Mouse (Mus musculus) brain, embryonic 14.5 days (tissue): ENCODE measurements around the gene Lrig1.

ENCODE experiments used
- CTCF ChIP-seq: fragments of 200-500 bp; IDR thresholded peaks from 2 replicates; pipeline ENCODE4 v1.5.1; 2012; ENCODE audit warnings: inconsistent platforms, mild to moderate bottlenecking, moderate library complexity, borderline replicate concordance; ENCODE audit not compliant: insufficient read depth, insufficient read length; ENCODE audit errors: extremely low read depth
- POLR2A ChIP-seq: fragments of 200-500 bp; IDR thresholded peaks from 2 replicates; pipeline ENCODE4 v1.6.1; 2012; ENCODE audit warnings: mild to moderate bottlenecking, inconsistent platforms, borderline replicate concordance; ENCODE audit not compliant: poor library complexity, insufficient read depth, insufficient read length, severe bottlenecking; ENCODE audit errors: extremely low read depth

DNA sequence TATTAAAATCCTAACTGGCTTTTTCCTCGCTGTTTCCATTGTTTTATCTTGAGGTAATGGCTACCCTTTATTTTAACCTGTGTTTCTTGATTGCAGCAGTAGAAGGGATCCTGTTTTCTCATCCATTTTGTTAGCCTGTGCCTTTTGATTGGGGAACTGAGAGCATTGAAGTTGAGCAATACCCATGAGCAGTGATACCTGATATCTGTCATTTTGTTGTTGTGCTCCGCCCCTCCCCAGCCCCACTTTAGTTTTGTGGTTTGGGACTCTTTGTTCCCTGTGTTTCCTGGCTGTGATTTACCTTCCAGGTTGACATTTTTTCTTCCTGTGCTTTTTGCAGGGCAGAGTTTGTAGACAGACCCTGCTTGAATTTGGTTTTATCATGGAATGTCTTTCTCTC is 131.9 kb downstream of the Lrig1 start:
- TF ChIP-seq POLR2A (no peak), CTCF (no peak)
